Mouse (Mus musculus) heart, adult 2 months (tissue): Measurements from ENCODE around the gene Taf13. TPM values are rescaled to one million over a fixed set of nuclear protein-coding genes. Genes with fewer than 3 reads are reported as not detected.

ENCODE experiments used
- DNase-seq, 2 experiments: peaks; one replicate each; pipeline ENCODE4 v3.0.0; 2021
- H3K27ac ChIP-seq: fragments of 200-600 bp; 2 replicates; pipeline ENCODE4 v1.8.1; 2022
- H3K27me3 ChIP-seq: fragments of 200-500 bp; 2 replicates; pipeline ENCODE4 v1.6.1; 2012; ENCODE audit warnings: mild to moderate bottlenecking, low read length, inconsistent platforms, mixed read lengths; ENCODE audit not compliant: control insufficient read depth, insufficient read depth
- H3K36me3 ChIP-seq: fragments of 200-500 bp; 2 replicates; pipeline ENCODE4 v1.6.1; 2012; ENCODE audit warnings: low read length, inconsistent platforms; ENCODE audit not compliant: control insufficient read depth, insufficient read depth
- H3K4me1 ChIP-seq: fragments of 200-500 bp; 2 replicates; pipeline ENCODE4 v1.6.1; 2011; ENCODE audit warnings: low read length; ENCODE audit not compliant: control insufficient read depth, insufficient read depth
- H3K4me3 ChIP-seq: fragments of 200-600 bp; 2 replicates; pipeline ENCODE4 v1.8.1; 2022
- H3K79me2 ChIP-seq: fragments of 200-500 bp; replicated peaks from 2 replicates; pipeline ENCODE4 v1.6.1; 2012; ENCODE audit warnings: mild to moderate bottlenecking, inconsistent platforms, low read length, moderate library complexity, mixed read lengths; ENCODE audit not compliant: control insufficient read depth, insufficient read depth
- H3K9ac ChIP-seq: fragments of 200-500 bp; 2 replicates; pipeline ENCODE4 v1.6.1; 2012; ENCODE audit warnings: low read depth, mild to moderate bottlenecking, control low read depth, inconsistent platforms, low read length, mixed read lengths
- CTCF ChIP-seq: fragments of 200-600 bp; IDR thresholded peaks from 2 replicates; pipeline ENCODE4 v1.8.1; 2022; ENCODE audit warnings: antibody characterized with exemption, mild to moderate bottlenecking, moderate library complexity
- EP300 ChIP-seq: fragments of 200-500 bp; IDR thresholded peaks from 2 replicates; pipeline ENCODE4 v1.6.1; 2011; ENCODE audit warnings: low read depth, low read length, control low read depth; ENCODE audit not compliant: insufficient read depth
- POLR2A ChIP-seq: fragments of 200-500 bp; IDR thresholded peaks from 2 replicates; pipeline ENCODE4 v1.6.1; 2011; ENCODE audit warnings: mild to moderate bottlenecking, low read depth, low read length, control low read depth; ENCODE audit not compliant: insufficient read depth
- WGBS: fragments of 180-500 bp; shearing (Covaris S2); methylation state at CpG from one replicate; pipeline ENCODE4 v1.1.7; 2018; 5-methylcytosine and 5-hydroxymethylcytosine counted together
- intact Hi-C: fragments of 180-260 bp; cut with DNase I; formaldehyde crosslinking; loops from one replicate; pipeline ENCODE4 v1.15.1; 2025
- long read RNA-seq: library from polyadenylated mRNA; stranded (forward); transcript quantifications from one replicate; pipeline ENCODE4 v2.0.0, GENCODE M21; 2021
- polyA plus RNA-seq: library from polyadenylated mRNA; depleted of rRNA; stranded (reverse); fragments of >200 nt; gene quantifications from 2 replicates; pipeline ENCODE4 v1.2.3, GENCODE M21; 2012; rRNA removed
- total RNA-seq, 2 experiments: library from RNA; stranded (reverse); gene quantifications; 2 replicates each; pipeline ENCODE4 v1.2.3; 2021

Gene Taf13
- 10 to 100 TPM; 11.1 to 14.4 TPM for total RNA-seq
- 4.5 and 7.5 TPM in 2 replicates for polyA plus RNA-seq
- long read RNA-seq, transcript Taf13-204 (4 exons, 2,443 nt): major isoform, 11 of 14 reads
- long read RNA-seq, partial matches to known transcripts: 0 of 14 reads
- long read RNA-seq, other reads (novel, unspliced or antisense): 3 of 14 reads

GRCm38 (mm10) chr3:108571443-108572294 is at the start of gene Taf13:
Taf13 (plus strand) TSS chr3:108571698.
- peak within 1 kb of the TSS; percentile 80 for H3K4me3 ChIP-seq
- no peaks in the 10 kb centered on the region for H3K36me3 ChIP-seq
- intact Hi-C loops: loop anchor here (1.0 to 2.0 kb wide), 3 partner anchors 8 to 81 kb away; partner anchors contain the start of genes Clcc1 and Wdr47
- H3K9ac ChIP-seq: peak within 1 kb of the TSS; percentile 89
- H3K79me2 ChIP-seq: no peaks in the 10 kb centered on the region
- peaks cover 3% of the 10 kb centered on the region for H3K4me1 ChIP-seq
- peak; percentile 97 for DNase-seq
- TF ChIP-seq POLR2A: peak; percentile 100
- TF ChIP-seq EP300: peak; percentile 70; the same call in 1 of the 2 replicates
- no peak for TF ChIP-seq CTCF
- no peaks in the 10 kb centered on the region for H3K27me3 ChIP-seq
- peak within 1 kb of the TSS; percentile 90 for H3K27ac ChIP-seq
- WGBS: under 1% methylated on average over 42 of the region's 42 CpGs

DNA sequence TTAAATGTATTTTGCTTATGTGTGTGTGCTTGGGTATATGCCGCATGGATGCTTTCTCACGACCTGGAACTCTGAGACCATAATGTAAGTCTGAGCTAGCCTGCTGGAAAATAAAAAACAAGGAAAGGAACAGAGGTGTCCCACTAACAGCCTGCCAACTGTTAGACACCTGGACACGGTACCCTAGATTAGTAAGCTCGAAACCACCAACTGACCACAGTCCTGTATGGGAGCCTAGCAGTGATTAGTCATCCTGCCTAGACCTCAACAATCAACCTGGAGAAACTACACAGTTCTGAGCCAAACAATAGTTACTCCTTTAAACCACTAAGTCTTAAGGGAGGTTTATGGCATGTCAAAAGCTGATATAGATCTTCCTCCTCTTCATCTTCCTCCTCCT is 48.1 kb upstream of the Taf13 start:
- Histone ChIP-seq H3K4me1 (no peaks in the 10 kb centered on the region), H3K4me3 (no peak overlapping the region), H3K27ac (no peak overlapping the region), H3K79me2 (no peaks in the 10 kb centered on the region), H3K9ac (no peak overlapping the region), H3K27me3 (no peaks in the 10 kb centered on the region), H3K36me3 (no peaks in the 10 kb centered on the region)
- no peak for DNase-seq
- WGBS: 82% methylated on average over 4 of the region's 4 CpGs
- TF ChIP-seq EP300: no peak
- TF ChIP-seq CTCF: no peak
- TF ChIP-seq POLR2A: no peak
- intact Hi-C loops: no loop called here

DNA sequence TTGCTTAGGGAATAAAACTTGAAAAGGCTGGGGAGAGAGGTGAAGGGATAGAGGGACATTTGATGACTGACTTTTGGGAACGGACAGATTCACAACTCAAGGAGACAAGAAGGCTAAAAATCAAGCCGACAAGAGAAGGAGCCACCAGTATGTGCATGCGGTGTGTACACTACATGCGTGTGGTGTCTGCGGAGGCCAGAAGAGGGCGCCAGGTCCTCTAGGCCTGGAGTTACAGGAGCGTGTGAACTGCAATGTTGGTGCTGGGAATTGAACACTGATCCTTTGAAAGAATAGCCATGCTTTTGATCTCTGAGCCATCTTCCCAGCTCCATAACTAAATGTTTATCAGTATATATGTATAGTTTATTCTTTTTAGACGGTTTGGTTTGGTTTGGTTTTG is 43.0 kb upstream of the Taf13 start:
- H3K9ac ChIP-seq: no peak overlapping the region
- DNase-seq: no peak
- intact Hi-C loops: no loop called here
- H3K79me2 ChIP-seq: no peaks in the 10 kb centered on the region
- TF ChIP-seq CTCF (no peak), POLR2A (no peak), EP300 (no peak)
- no peak overlapping the region for H3K4me3 ChIP-seq
- H3K27ac ChIP-seq: no peak overlapping the region
- WGBS: 93% methylated on average over 8 of the region's 8 CpGs
- H3K27me3 ChIP-seq: no peaks in the 10 kb centered on the region
- H3K36me3 ChIP-seq: no peaks in the 10 kb centered on the region
- H3K4me1 ChIP-seq: no peaks in the 10 kb centered on the region

GRCm38 (mm10) chr3:108533114-108533885 is 38.2 kb upstream of the Taf13 start:
- TF ChIP-seq POLR2A: no peak
- TF ChIP-seq EP300: no peak
- no peak for TF ChIP-seq CTCF
- DNase-seq: peak; percentile 26 to 48
- no peak overlapping the region for H3K27ac ChIP-seq

GRCm38 (mm10) chr3:108533951-108534350 is 37.5 kb upstream of the Taf13 start, which contains the start of gene 1700013F07Rik:
1700013F07Rik (plus strand) TSS chr3:108534150.
- Histone ChIP-seq H3K36me3 (no peaks in the 10 kb centered on the region), H3K4me1 (peaks cover 5% of the 10 kb centered on the region), H3K4me3 (no peak within 1 kb of the TSS), H3K79me2 (no peaks in the 10 kb centered on the region), H3K9ac (no peak within 1 kb of the TSS), H3K27me3 (peaks cover 2% of the 10 kb centered on the region), H3K27ac (no peak within 1 kb of the TSS)
- no peak for TF ChIP-seq CTCF
- TF ChIP-seq POLR2A: no peak
- no peak for DNase-seq
- WGBS: 75% methylated on average over 6 of the region's 6 CpGs
- intact Hi-C loops: no loop called here

More at GRCm38 (mm10) chr3:108533114-108533885, 38.2 kb upstream of the Taf13 start:
- intact Hi-C loops: no loop called here
- Histone ChIP-seq H3K36me3 (no peaks in the 10 kb centered on the region), H3K9ac (no peak overlapping the region), H3K79me2 (no peaks in the 10 kb centered on the region), H3K4me1 (peaks cover 5% of the 10 kb centered on the region), H3K4me3 (no peak overlapping the region), H3K27me3 (peaks cover 2% of the 10 kb centered on the region)
- WGBS: 39% methylated on average over 9 of the region's 9 CpGs
